Mouse (Mus musculus) embryonic facial prominence, embryonic 11.5 days (tissue): ENCODE measurements around the gene Ptgdr. TPM values are rescaled to one million over a fixed set of nuclear protein-coding genes. Genes with fewer than 3 reads are reported as not detected.
"Not testable (repeated sequence)": the region's sequence is repeated elsewhere in the genome, so short reads cannot be mapped to it uniquely, and the experiment has no call there.

ENCODE experiments used
- ATAC-seq: fragments of 200-750 bp; cut with Nextera tagmentation; replicated peaks from 2 replicates; pipeline ENCODE4 v1.8.0; 2017; ENCODE audit warnings: low read depth; ENCODE audit not compliant: insufficient number of reproducible peaks, low FRiP score, low TSS enrichment
- DNase-seq: peaks from one replicate; pipeline ENCODE4 v3.0.0-alpha.2; 2015; ENCODE audit warnings: low spot score
- H3K27ac ChIP-seq: fragments of 300-500 bp; sonication (generic); replicated peaks from 2 replicates; pipeline ENCODE4 v1.5.1; 2014; ENCODE audit warnings: mild to moderate bottlenecking, low read depth, low read length, control low read depth
- H3K27me3 ChIP-seq: fragments of 300-500 bp; sonication (generic); 2 replicates; pipeline ENCODE4 v1.6.1; 2014; ENCODE audit warnings: mild to moderate bottlenecking, low read length, moderate library complexity, mixed read lengths; ENCODE audit not compliant: control insufficient read depth, insufficient read depth
- H3K36me3 ChIP-seq: fragments of 300-500 bp; sonication (generic); replicated peaks from 2 replicates; pipeline ENCODE4 v1.6.1; 2014; ENCODE audit warnings: low read depth, mild to moderate bottlenecking, low read length, moderate library complexity, mixed read lengths; ENCODE audit not compliant: control insufficient read depth, insufficient read depth
- H3K4me1 ChIP-seq: fragments of 300-500 bp; sonication (generic); 2 replicates; pipeline ENCODE4 v1.6.1; 2014; ENCODE audit warnings: low read length, mixed read lengths; ENCODE audit not compliant: control insufficient read depth, insufficient read depth
- H3K4me2 ChIP-seq: fragments of 300-500 bp; sonication (generic); 2 replicates; pipeline ENCODE4 v1.6.1; 2014; ENCODE audit warnings: low read depth, mild to moderate bottlenecking, control low read depth, low read length, moderate library complexity
- H3K4me3 ChIP-seq: fragments of 300-500 bp; sonication (generic); 2 replicates; pipeline ENCODE4 v1.5.1; 2014; ENCODE audit warnings: low read depth, low read length, control low read depth
- H3K9ac ChIP-seq: fragments of 300-500 bp; sonication (generic); replicated peaks from 2 replicates; pipeline ENCODE4 v1.6.1; 2014; ENCODE audit warnings: mild to moderate bottlenecking, control low read depth, low read length
- H3K9me3 ChIP-seq: fragments of 300-500 bp; sonication (generic); replicated peaks from 2 replicates; pipeline ENCODE4 v1.6.1; 2016; ENCODE audit warnings: mild to moderate bottlenecking, low read length, inconsistent platforms, mixed read lengths; ENCODE audit not compliant: control insufficient read depth
- WGBS: fragments of 180-500 bp; shearing (Covaris S2); extraction: QIAGEN DNeasy Blood & Tissue Kit; methylation state at CpG from one replicate; pipeline ENCODE4 v1.1.7; 2014; 5-methylcytosine and 5-hydroxymethylcytosine counted together
- polyA plus RNA-seq: library from polyadenylated mRNA; unstranded; fragments of >200 nt; fragmentation: Nextera tagmentation; extraction: Ambion mirVana; gene quantifications from 2 replicates; pipeline ENCODE4 v1.2.1, GENCODE M21; 2014

Gene Ptgdr
- polyA plus RNA-seq, 1 experiment from 2014 or later, result 0.21 TPM

- not testable (repeated sequence) for H3K27me3 ChIP-seq, DNase-seq, H3K9ac ChIP-seq, H3K4me3 ChIP-seq, H3K9me3 ChIP-seq, H3K36me3 ChIP-seq, ATAC-seq, H3K4me2 ChIP-seq, H3K4me1 ChIP-seq, H3K27ac ChIP-seq
- WGBS, result 52% methylated on average over 3 of the region's 3 CpGs
Observed at GRCm38 (mm10) chr14:44834134-44834533, 25.0 kb downstream of the Ptgdr start.

- H3K4me2 ChIP-seq, H3K9me3 ChIP-seq, H3K4me1 ChIP-seq, ATAC-seq, H3K4me3 ChIP-seq, H3K9ac ChIP-seq, DNase-seq, H3K27ac ChIP-seq, H3K36me3 ChIP-seq, H3K27me3 ChIP-seq: not testable (repeated sequence)
- 90% methylated on average over 4 of the region's 4 CpGs for WGBS
Observed at GRCm38 (mm10) chr14:44833096-44833495, 26.1 kb downstream of the Ptgdr start.

GRCm38 (mm10) chr14:44827736-44828135, 31.4 kb downstream of the Ptgdr start:
- no peak overlapping the region for H3K4me3 ChIP-seq
- DNase-seq, result no peak
- no peaks in the 10 kb centered on the region for H3K9me3 ChIP-seq
- 74% methylated on average over 4 of the region's 4 CpGs for WGBS
- no peaks in the 10 kb centered on the region for H3K36me3 ChIP-seq
- ATAC-seq, result no peak
- no peak overlapping the region for H3K9ac ChIP-seq
- H3K27ac ChIP-seq, result no peak overlapping the region
- no peak overlapping the region for H3K4me2 ChIP-seq
- H3K27me3 ChIP-seq, result no peaks in the 10 kb centered on the region
- H3K4me1 ChIP-seq, result no peaks in the 10 kb centered on the region

- Histone ChIP-seq H3K4me1 (no peaks in the 10 kb centered on the region), H3K4me3 (no peak overlapping the region)
- 74% methylated on average over 7 of the region's 7 CpGs for WGBS
Observed at GRCm38 (mm10) chr14:44821177-44822057, 37.8 kb downstream of the Ptgdr start.

DNA sequence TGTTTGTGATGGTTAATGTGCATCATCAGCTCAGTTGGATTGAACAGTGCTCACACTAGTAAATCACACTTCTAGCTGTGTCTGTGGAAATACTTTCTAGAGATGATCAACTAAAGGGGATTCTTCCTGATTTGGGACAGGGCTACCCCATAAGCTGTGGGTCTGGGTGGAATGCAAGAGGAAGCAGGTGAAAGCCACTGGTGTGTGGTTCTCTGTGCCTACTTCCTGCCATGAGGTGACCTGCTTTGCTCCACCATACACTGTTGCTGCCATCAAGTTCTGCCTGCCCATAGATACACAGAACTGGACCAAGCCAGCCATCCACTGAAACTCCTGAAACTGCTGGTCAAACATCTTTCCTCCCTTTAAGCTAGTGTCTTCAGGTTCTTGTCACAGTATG, 46.0 kb downstream of the Ptgdr start:
- H3K27me3 ChIP-seq, H3K9ac ChIP-seq, H3K4me1 ChIP-seq, ATAC-seq, DNase-seq, H3K4me3 ChIP-seq, H3K4me2 ChIP-seq, H3K36me3 ChIP-seq, H3K27ac ChIP-seq, H3K9me3 ChIP-seq: not testable (repeated sequence)

More at GRCm38 (mm10) chr14:44821177-44822057, 37.8 kb downstream of the Ptgdr start:
- Histone ChIP-seq H3K36me3 (no peaks in the 10 kb centered on the region), H3K27me3 (no peaks in the 10 kb centered on the region), H3K4me2 (no peak overlapping the region), H3K9ac (no peak overlapping the region), H3K27ac (no peak overlapping the region), H3K9me3 (no peaks in the 10 kb centered on the region)
- ATAC-seq (no peak), DNase-seq (no peak)

Other genes with a start within 250 kb of the Ptgdr start
- gene Gm5624, start 231.4 kb downstream of the Ptgdr start, polyA plus RNA-seq, result not detected in 2 replicates
- gene Gm8257, start 152.9 kb downstream of the Ptgdr start, polyA plus RNA-seq, result 0.20 TPM in 1 of 2 replicates, not detected in the other
- not detected in 2 replicates for gene Gm8267, start 109.0 kb downstream of the Ptgdr start, polyA plus RNA-seq
- 0.29 and 0.56 TPM in 2 replicates for gene Ptger2, start 128.8 kb upstream of the Ptgdr start, polyA plus RNA-seq